Mouse (Mus musculus): Measurements from ENCODE around the gene Zmynd8. TPM values are rescaled to one million over a fixed set of nuclear protein-coding genes. Genes with fewer than 3 reads are reported as not detected.

The Zmynd8 gene
- total RNA-seq, 2 experiments from 2014 or later, result 160 to 162 TPM

- peak; percentile 70 to 72 for DNase-seq (ENCODE audit: low spot score in 2 of 2)
- intact Hi-C loops (cut with DNase I), result loop anchor here (10.0 kb wide), 1 partner anchor 127 kb away; no protein-coding TSS in a partner anchor
Observed at GRCm38 (mm10) chr2:165788005-165788404, 110.8 kb downstream of the Zmynd8 start.

- no peak for DNase-seq (ENCODE audit: low spot score in 2 of 2)
- intact Hi-C loops (cut with DNase I), result loop anchor here (10.0 kb wide), 1 partner anchor 128 kb away; no protein-coding TSS in a partner anchor
Observed at GRCm38 (mm10) chr2:165786467-165786866, 112.3 kb downstream of the Zmynd8 start.

- intact Hi-C loops (cut with DNase I), result loop anchor here (10.0 kb wide), 1 partner anchor 129 kb away; no protein-coding TSS in a partner anchor
- no peak for DNase-seq (ENCODE audit: low spot score in 2 of 2)
Observed at GRCm38 (mm10) chr2:165785312-165786036, 113.3 kb downstream of the Zmynd8 start.

GRCm38 (mm10) chr2:165782324-165782723, 116.5 kb downstream of the Zmynd8 start:
- intact Hi-C loops (cut with DNase I), result loop anchor here (10.0 kb wide), 1 partner anchor 132 kb away; no protein-coding TSS in a partner anchor

GRCm38 (mm10) chr2:165778927-165779326, 119.9 kb downstream of the Zmynd8 start:
- DNase-seq (ENCODE audit: low spot score in 2 of 2), result peak; percentile 82 to 90
- intact Hi-C loops (cut with DNase I), result loop anchor here (5.0 kb wide), 1 partner anchor 268 kb away; no protein-coding TSS in a partner anchor

More at GRCm38 (mm10) chr2:165782324-165782723, 116.5 kb downstream of the Zmynd8 start:
- DNase-seq (ENCODE audit: low spot score in 2 of 2), result peak; percentile 81 to 83

- no peak for DNase-seq (ENCODE audit: low spot score in 2 of 2)
- intact Hi-C loops (cut with DNase I), result no loop called here
Observed at GRCm38 (mm10) chr2:165769375-165769948, 129.4 kb downstream of the Zmynd8 start.

GRCm38 (mm10) chr2:165768805-165769358, 129.9 kb downstream of the Zmynd8 start:
- DNase-seq (ENCODE audit: low spot score in 2 of 2), result no peak
- intact Hi-C loops (cut with DNase I), result no loop called here

- DNase-seq (ENCODE audit: low spot score in 2 of 2), result no peak
Observed at GRCm38 (mm10) chr2:165759421-165759985, 139.3 kb downstream of the Zmynd8 start.

GRCm38 (mm10) chr2:165758534-165758933, 140.3 kb downstream of the Zmynd8 start:
- DNase-seq (ENCODE audit: low spot score in 2 of 2), result no peak
- intact Hi-C loops (cut with DNase I), result no loop called here

More at GRCm38 (mm10) chr2:165759421-165759985, 139.3 kb downstream of the Zmynd8 start:
- intact Hi-C loops (cut with DNase I), result no loop called here

GRCm38 (mm10) chr2:165757799-165758198, 141.0 kb downstream of the Zmynd8 start:
- no peak for DNase-seq (ENCODE audit: low spot score in 2 of 2)
- intact Hi-C loops (cut with DNase I), result no loop called here

GRCm38 (mm10) chr2:165752704-165753103, 146.1 kb downstream of the Zmynd8 start:
- DNase-seq (ENCODE audit: low spot score in 2 of 2), result no peak
- intact Hi-C loops (cut with DNase I), result no loop called here

- intact Hi-C loops (cut with DNase I), result loop anchor here (1.0 kb wide), 1 partner anchor 222 kb away; no protein-coding TSS in a partner anchor
- no peak for DNase-seq (ENCODE audit: low spot score in 2 of 2)
Observed at GRCm38 (mm10) chr2:165751068-165751467, 147.7 kb downstream of the Zmynd8 start.

GRCm38 (mm10) chr2:165748426-165748825, 150.4 kb downstream of the Zmynd8 start:
- DNase-seq (ENCODE audit: low spot score in 2 of 2), result no peak
- intact Hi-C loops (cut with DNase I), result no loop called here

GRCm38 (mm10) chr2:165747975-165748374, 150.8 kb downstream of the Zmynd8 start:
- intact Hi-C loops (cut with DNase I), result no loop called here
- no peak for DNase-seq (ENCODE audit: low spot score in 2 of 2)

GRCm38 (mm10) chr2:165745306-165746098, 153.3 kb downstream of the Zmynd8 start:
- intact Hi-C loops (cut with DNase I), result no loop called here
- DNase-seq (ENCODE audit: low spot score in 2 of 2), result no peak

- DNase-seq (ENCODE audit: low spot score in 2 of 2), result no peak
- intact Hi-C loops (cut with DNase I), result no loop called here
Observed at GRCm38 (mm10) chr2:165742210-165742786, 156.5 kb downstream of the Zmynd8 start.

GRCm38 (mm10) chr2:165741526-165742050, 157.2 kb downstream of the Zmynd8 start:
- intact Hi-C loops (cut with DNase I), result no loop called here
- DNase-seq (ENCODE audit: low spot score in 2 of 2), result no peak

- DNase-seq (ENCODE audit: low spot score in 2 of 2), result no peak
- intact Hi-C loops (cut with DNase I), result no loop called here
Observed at GRCm38 (mm10) chr2:165740982-165741381, 157.8 kb downstream of the Zmynd8 start.

GRCm38 (mm10) chr2:165740381-165740780, 158.4 kb downstream of the Zmynd8 start:
- no peak for DNase-seq (ENCODE audit: low spot score in 2 of 2)
- intact Hi-C loops (cut with DNase I), result no loop called here
